Mouse (Mus musculus): ENCODE data around the gene Atg101.

Atg101 gene

GRCm38 (mm10) chr15:101283911-101284750 lies at the start of gene Atg101:
Atg101 (plus strand) TSS chr15:101284272.
- DNase-seq (ENCODE audit: low spot score) = peak; percentile 88

GRCm38 (mm10) chr15:101234611-101235341 lies 49.3 kb upstream of the Atg101 start:
- DNase-seq (ENCODE audit: low spot score) = no peak

- DNase-seq (ENCODE audit: low spot score) = no peak
These were observed 48.8 kb upstream of the Atg101 start for GRCm38 (mm10) chr15:101235342-101235698.

- DNase-seq (ENCODE audit: low spot score) = no peak
These were observed 48.2 kb upstream of the Atg101 start for GRCm38 (mm10) chr15:101235728-101236327.

GRCm38 (mm10) chr15:101236878-101237277 lies 47.2 kb upstream of the Atg101 start:
- DNase-seq (ENCODE audit: low spot score) = no peak

GRCm38 (mm10) chr15:101238885-101239511 lies 45.1 kb upstream of the Atg101 start:
- no peak for DNase-seq (ENCODE audit: low spot score)

GRCm38 (mm10) chr15:101239821-101240220 lies 44.3 kb upstream of the Atg101 start:
- DNase-seq (ENCODE audit: low spot score) = no peak

GRCm38 (mm10) chr15:101240799-101241204 lies 43.3 kb upstream of the Atg101 start:
- peak; percentile 68 for DNase-seq (ENCODE audit: low spot score)

- DNase-seq (ENCODE audit: low spot score) = no peak
These were observed 42.8 kb upstream of the Atg101 start for GRCm38 (mm10) chr15:101241236-101241635.

- DNase-seq (ENCODE audit: low spot score) = no peak
These were observed 42.2 kb upstream of the Atg101 start for GRCm38 (mm10) chr15:101241853-101242252.

- DNase-seq (ENCODE audit: low spot score) = no peak
These were observed 41.4 kb upstream of the Atg101 start for GRCm38 (mm10) chr15:101242645-101243044.

- DNase-seq (ENCODE audit: low spot score) = no peak
These were observed 40.1 kb upstream of the Atg101 start for GRCm38 (mm10) chr15:101244012-101244411.

- peak; percentile 97 for DNase-seq (ENCODE audit: low spot score)
These were observed 37.6 kb upstream of the Atg101 start for GRCm38 (mm10) chr15:101246231-101247154.

GRCm38 (mm10) chr15:101247155-101247498 lies 36.9 kb upstream of the Atg101 start:
- DNase-seq (ENCODE audit: low spot score) = no peak

- DNase-seq (ENCODE audit: low spot score) = no peak
These were observed 35.9 kb upstream of the Atg101 start for GRCm38 (mm10) chr15:101248029-101248710.

- no peak for DNase-seq (ENCODE audit: low spot score)
These were observed 33.8 kb upstream of the Atg101 start for GRCm38 (mm10) chr15:101250220-101250800.

- no peak for DNase-seq (ENCODE audit: low spot score)
These were observed 32.1 kb upstream of the Atg101 start for GRCm38 (mm10) chr15:101251930-101252329.

GRCm38 (mm10) chr15:101252614-101253013 lies 31.5 kb upstream of the Atg101 start:
- DNase-seq (ENCODE audit: low spot score) = no peak

GRCm38 (mm10) chr15:101253563-101253885 lies 30.5 kb upstream of the Atg101 start:
- no peak for DNase-seq (ENCODE audit: low spot score)

All from yolk sac, embryonic 10.5 days (tissue).